Mouse (Mus musculus): ENCODE results near the gene Tmem14c.

DNA sequence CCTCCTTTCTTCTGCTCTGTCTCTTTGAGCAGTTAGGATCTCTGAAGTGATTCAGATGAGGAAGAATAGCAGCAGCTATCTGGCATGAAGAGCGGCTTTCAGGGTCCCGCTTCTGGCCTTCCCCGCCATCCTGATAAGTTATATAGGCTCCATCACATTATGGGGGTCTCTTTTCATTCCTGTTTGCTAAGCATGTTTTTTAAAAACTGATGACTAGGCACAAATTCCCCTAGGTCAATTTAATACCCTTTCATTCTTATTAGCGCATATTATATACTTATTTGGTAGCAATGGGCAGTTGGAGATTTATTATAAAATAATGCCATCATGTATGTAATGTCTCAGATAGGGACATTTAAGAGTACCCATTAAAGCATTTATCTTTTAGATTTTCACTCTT is 51.5 kb downstream of the Tmem14c start:
- TF ChIP-seq CTCF (IDR thresholded peaks at IDR 0.05; ENCODE audit: extremely low read depth, insufficient read length, insufficient replicate concordance, low read depth, low read length) (no peak), POLR2A (IDR thresholded peaks at IDR 0.05; ENCODE audit: low read depth, low read length) (no peak)

Measured in small intestine, adult 2 months (tissue).